Mouse (Mus musculus) brain, adult 2 months (tissue): ENCODE measurements around the gene Ttc7b.

ENCODE experiments used
- DNase-seq: peaks from one replicate; pipeline ENCODE4 v3.0.0; 2011; ENCODE audit warnings: low read depth, low spot score

Gene Ttc7b

DNA sequence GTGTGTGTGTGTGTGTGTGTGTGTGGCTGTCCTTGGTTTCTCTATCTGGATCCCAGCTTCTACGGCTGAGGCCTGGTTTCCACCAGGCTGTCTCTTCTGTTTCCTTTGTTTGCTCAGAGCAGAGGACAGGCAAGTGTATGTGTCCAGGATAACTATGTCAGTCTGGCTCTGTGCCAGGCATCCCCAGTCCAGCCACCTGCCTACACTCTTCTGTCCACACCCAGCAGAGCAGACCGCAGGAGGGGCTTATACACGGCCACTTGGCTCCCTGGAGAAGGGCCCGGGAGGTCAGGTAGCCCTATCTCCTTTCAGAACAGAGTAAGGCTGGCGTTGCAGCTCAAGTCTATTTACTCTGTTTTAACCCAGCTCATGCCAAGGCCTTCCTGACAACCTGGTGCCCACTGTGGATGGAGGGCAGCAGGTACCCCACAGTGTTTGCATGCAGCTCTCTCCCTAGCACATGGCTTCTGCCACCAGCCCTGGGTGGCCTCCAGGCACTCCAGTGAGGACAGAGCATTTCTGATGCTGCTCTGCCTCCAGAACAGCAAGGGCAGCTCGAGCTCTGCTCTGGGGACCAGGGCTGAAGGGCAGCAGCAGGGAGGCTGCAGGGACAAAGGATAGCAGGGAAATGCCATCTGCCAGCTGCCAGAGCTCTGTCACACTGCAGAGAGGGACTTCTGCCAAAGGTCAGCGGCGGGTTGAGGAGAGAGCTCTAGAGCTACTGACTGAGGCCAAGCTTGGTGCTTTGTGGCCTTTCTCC is 212.9 kb downstream of the Ttc7b start:
- peak; percentile 95 for DNase-seq

DNA sequence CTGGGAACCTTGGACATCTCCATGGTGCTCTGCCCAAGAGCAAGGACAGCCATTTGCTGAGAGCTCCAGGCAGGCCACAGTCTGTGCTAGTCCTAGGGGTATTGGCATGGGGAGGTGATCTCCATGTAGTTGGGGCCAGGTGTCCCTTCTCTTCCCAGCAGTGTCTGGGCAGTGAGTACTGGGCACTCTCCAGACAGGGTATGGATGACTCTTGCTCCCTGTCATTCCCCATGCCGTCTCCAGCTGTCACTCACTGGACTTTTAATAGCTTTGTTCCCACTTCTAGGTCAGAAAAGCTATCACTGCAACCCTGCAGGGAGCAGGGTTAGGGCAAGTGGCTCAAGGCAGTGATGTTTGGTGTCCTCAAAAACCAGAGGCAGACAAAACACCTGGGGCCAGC is 214.3 kb downstream of the Ttc7b start:
- DNase-seq, result no peak

- no peak for DNase-seq
Measured at GRCm38 (mm10) chr12:100305051-100305673, 215.5 kb downstream of the Ttc7b start.

GRCm38 (mm10) chr12:100304280-100304679 is 216.3 kb downstream of the Ttc7b start:
- DNase-seq, result no peak

DNA sequence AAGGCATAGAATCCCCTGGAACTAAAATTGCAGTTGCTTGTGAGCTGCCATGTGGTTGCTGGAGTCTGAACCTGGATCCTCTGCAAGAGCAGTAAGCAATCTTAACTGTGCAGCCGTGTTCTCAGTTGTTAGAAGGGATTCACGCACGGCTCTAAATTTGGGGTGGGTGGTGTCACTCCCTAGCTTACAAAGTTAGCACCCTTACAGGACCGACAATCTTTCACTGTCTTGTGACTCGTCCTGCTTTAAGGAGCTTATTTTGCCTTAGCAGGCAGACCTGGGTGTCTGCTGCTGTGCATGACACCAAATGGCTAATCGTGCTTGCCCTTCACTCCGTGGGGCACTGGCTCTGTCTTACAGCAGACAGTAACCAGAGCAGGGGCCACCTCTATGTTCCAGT is 217.5 kb downstream of the Ttc7b start:
- peak; percentile 77 for DNase-seq

DNA sequence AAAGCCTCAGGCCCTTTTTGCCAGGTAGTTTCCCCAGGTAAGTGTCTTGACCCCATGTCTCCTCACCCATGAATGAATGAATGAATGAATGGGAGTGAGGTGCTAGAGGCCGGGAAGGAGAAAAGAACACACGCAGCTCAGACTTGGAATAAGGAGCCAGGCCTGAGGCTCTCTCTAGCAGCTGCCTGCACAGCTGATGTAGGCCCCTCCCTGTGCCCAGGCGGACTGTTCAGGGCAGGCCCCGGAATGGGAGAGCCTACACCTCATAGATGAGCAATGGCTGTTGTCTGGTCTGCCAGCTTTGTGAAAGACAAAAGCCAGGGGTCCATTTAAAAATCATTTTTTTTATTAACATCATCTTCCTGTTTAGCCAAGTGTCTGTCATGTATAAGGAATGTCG is 220.2 kb downstream of the Ttc7b start:
- no peak for DNase-seq

DNA sequence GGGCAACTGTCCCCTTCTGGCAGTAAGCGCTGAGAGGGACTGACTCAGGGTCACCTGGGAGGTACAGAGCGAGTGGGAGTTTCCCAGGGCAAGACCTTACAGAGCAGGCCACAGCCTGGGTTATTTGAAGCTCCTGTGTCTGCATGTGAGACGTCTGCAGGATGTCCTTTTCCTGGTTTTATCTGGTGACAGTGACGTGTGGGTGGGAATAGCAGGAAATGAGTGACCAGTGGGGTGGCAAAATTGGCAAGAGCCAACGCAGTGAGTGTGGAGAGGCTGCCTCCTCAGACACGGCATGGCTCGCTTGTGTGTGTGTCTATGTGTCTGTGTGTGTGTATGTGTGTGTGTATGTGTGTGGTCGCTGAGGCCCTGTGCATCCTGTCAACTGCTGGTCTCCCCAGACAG is 221.3 kb downstream of the Ttc7b start:
- no peak for DNase-seq

GRCm38 (mm10) chr12:100298788-100299187 is 221.8 kb downstream of the Ttc7b start:
- DNase-seq, result no peak

- DNase-seq, result no peak
Measured at GRCm38 (mm10) chr12:100297961-100298360, 222.7 kb downstream of the Ttc7b start.

DNA sequence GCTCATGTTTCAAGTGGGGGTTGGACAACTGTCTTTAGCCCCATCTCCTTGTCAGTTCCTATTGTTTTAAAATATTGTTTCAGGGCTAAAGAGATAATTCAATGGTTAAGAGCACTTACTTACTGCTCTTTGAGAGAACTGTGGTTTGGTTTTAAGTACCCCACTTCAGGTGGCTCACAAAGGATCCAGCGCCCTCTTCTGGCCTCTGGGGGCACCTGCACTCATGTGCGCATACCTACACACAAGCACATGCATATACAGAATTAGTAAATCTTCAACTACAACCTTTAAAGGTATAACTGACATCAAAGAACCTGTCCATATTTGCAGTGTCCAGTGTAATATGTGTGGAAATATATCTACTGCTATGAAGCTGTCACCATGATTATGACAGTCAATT is 226.2 kb downstream of the Ttc7b start:
- no peak for DNase-seq

DNA sequence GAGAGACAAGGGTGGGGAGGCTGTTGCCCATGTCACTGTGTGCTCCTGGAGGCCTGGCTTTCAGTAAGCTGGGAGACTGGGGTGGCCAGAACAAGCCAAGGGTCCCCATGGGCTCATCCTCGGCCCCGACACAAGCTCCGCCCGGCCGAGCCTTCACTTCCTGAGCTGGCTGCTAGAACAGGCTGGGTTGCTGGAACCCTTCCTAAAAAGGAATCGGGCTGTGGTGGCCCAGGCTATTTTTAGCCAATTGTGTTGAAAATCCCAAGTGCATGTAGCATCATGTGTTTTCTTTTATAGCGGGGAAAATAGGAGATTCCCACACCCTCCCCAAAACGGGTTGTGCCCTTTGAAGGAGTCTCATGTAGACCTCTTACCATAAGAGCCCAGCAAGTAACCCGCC is 226.7 kb downstream of the Ttc7b start:
- peak; percentile 63 for DNase-seq

GRCm38 (mm10) chr12:100290711-100291685 is 229.6 kb downstream of the Ttc7b start:
- DNase-seq, result peak; percentile 95

DNA sequence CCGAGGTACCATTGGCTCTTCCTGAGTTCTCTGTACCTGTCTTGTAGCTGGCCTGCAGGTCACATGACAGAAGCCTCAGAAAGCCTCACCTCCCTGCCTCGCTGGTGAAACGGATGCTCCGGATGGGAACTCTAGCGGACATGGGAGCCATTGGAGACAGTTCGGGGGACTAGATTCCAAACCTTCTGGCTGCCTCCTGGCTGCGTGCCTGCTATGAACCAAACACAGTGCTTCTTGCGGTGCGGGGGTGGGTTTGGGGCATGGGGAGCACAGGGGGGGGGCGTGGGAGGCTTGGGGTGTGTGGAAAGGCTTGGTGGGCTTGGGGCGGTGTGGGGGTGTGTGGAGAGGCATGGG is 230.5 kb downstream of the Ttc7b start:
- peak; percentile 79 for DNase-seq

DNA sequence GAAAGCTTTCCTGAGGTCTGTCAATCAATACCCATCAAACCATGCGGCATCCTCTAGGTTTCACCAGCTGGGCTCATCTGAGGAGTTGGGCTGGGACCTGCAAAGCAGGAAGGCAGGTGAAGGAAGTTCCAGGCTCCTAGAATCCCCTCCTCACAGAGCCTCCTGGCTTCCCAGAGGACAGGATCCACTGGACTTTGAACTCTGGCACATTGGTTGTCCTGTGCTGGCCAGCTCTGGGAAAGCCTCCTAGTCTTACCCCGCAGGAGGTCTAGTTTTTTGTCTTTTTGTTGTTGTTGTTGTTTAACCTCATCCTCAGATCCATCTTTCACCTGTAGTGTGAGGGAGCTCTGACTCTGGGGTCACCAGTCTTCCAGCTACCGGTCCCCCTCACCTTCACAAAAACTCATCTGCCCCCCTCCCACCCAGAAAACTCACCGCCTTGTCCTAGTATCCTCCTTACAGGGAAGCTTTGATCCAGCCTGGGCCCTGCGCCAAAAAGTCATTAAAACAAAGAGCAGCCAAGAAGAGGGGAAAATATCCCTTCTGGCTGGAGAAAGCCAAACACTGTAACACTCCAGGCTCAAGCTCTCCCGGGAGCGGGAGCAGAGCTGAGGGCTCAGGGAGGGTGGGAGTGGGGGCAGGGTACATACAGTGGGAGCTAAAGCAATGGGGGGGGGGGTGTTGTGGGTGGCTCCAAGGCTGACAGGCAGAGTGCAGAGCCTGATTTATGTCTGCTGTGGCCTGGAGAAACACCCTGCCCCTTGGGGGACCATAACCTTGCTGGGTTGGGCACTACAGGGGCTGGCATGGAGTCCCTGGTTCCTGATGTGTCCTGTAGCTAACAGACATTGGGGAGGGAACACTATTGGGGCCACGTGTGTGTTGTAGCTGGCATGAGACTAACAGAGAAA is 231.1 kb downstream of the Ttc7b start:
- peak; percentile 86 for DNase-seq

- no peak for DNase-seq
Measured at GRCm38 (mm10) chr12:100288018-100288417, 232.6 kb downstream of the Ttc7b start.

DNA sequence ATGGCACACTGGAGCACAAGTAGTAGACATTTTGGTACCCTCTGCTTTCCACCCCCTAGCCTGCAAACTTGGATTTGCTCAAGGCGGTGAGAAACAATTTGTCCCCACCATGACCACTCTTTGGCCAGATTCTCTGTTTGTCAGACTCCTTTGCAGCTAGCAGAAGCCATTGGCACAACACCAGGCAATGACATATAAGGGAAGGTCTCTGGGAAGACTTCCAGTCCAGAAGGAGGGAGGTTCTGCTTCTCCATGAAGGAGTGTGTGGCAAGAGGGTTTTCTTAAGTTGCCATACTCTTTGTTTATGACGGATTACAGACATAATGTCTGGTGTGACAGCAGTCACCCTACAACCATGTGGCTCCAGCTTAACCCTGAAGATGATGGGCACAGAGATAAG is 233.1 kb downstream of the Ttc7b start:
- peak; percentile 49 for DNase-seq

DNA sequence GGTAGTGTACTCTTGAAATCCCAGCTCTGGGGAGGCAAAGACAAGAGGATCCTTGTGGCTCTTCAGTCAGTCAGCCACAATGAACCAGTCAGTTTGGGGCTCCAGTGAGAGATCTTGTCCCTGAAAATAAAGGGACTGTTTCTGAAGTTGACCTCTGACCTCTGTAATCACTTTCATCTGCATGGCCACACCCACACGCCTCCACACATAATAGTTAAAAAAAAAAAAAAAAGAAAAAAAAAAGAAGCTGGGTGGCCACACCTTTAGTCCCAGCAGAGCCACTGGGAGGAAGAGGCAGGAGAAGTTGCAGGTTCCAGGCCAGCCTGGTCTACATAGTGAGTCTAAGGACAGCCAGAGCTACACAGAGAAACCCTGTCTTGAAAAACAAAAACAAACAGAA is 237.3 kb downstream of the Ttc7b start:
- no peak for DNase-seq

GRCm38 (mm10) chr12:100282025-100282885 is 238.4 kb downstream of the Ttc7b start:
- DNase-seq, result peak; percentile 71

DNA sequence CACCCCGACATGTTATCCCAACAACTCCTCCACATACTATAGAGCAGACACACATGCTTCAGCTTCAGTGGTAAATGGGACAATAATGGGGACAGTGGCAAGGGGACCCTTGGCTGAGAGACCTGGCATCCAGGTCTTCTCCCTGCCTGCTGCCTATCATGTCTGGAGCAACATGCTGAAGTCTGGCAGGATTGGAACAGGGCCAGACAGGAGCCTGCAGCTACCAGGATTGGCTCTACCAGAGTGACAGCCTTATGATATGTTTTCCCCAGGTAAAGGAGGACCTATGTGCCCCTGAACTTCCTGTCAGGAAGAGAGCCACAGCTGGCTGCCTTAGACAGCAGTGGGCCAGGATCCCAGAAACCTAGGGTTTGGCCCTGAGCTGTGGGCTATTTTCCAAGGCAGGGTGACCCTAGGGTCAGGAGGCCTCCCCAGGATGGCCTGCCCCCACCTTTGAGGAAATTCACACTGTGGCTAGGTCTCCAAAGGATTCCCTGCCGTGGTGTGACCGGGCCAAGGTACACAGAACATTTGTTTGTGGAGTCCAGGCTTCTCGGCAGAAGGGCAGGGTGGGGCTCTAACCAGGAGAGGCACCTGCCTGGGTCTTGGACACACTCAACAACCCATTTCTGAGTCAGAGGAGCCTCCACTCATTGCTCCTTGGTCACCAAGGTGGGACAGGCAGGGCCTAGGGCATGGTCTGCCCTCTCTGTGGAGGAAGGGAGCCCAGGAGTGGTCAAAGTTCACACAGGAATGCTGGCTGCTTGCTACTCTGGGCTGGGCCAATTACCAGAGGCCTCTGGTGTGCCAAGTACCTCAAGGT is 239.4 kb downstream of the Ttc7b start:
- no peak for DNase-seq
